Mouse (Mus musculus) embryonic facial prominence, embryonic 14.5 days (tissue): ENCODE results near the gene Creg1. TPM values are rescaled to one million over a fixed set of nuclear protein-coding genes. Genes with fewer than 3 reads are reported as not detected.

Experiments
- ATAC-seq: fragments of 200-750 bp; cut with Nextera tagmentation; 2 replicates; pipeline ENCODE4 v1.8.0; 2017; ENCODE audit warnings: low read depth, moderate number of reproducible peaks, moderate TSS enrichment
- DNase-seq: peaks from one replicate; pipeline ENCODE4 v3.0.0-alpha.2; 2015; ENCODE audit warnings: low spot score
- H3K27ac ChIP-seq: fragments of 300-500 bp; sonication (generic); replicated peaks from 2 replicates; pipeline ENCODE4 v1.5.1; 2014; ENCODE audit warnings: low read depth, mild to moderate bottlenecking, low read length, moderate library complexity
- H3K27me3 ChIP-seq: fragments of 300-500 bp; sonication (generic); replicated peaks from 2 replicates; pipeline ENCODE4 v1.6.1; 2014; ENCODE audit warnings: low read length; ENCODE audit not compliant: control insufficient read depth, insufficient read depth
- H3K36me3 ChIP-seq: fragments of 300-500 bp; sonication (generic); 2 replicates; pipeline ENCODE4 v1.6.1; 2014; ENCODE audit warnings: low read length, mixed read lengths; ENCODE audit not compliant: control insufficient read depth, insufficient read depth
- H3K4me1 ChIP-seq: fragments of 300-500 bp; sonication (generic); 2 replicates; pipeline ENCODE4 v1.6.1; 2014; ENCODE audit warnings: antibody characterized with exemption, low read length; ENCODE audit not compliant: control insufficient read depth, insufficient read depth
- H3K4me2 ChIP-seq: fragments of 300-500 bp; sonication (generic); 2 replicates; pipeline ENCODE4 v1.6.1; 2014; ENCODE audit warnings: low read depth, mild to moderate bottlenecking, low read length, moderate library complexity, mixed read lengths
- H3K4me3 ChIP-seq: fragments of 300-500 bp; sonication (generic); 2 replicates; pipeline ENCODE4 v1.5.1; 2014; ENCODE audit warnings: low read depth, mild to moderate bottlenecking, low read length
- H3K9ac ChIP-seq: fragments of 300-500 bp; sonication (generic); 2 replicates; pipeline ENCODE4 v1.6.1; 2014; ENCODE audit warnings: low read depth, mild to moderate bottlenecking, low read length, moderate library complexity, mixed read lengths
- H3K9me3 ChIP-seq: fragments of 300-500 bp; sonication (generic); 2 replicates; pipeline ENCODE4 v1.6.1; 2016; ENCODE audit warnings: low read length; ENCODE audit not compliant: control insufficient read depth
- WGBS: fragments of 180-500 bp; shearing (Covaris S2); extraction: QIAGEN DNeasy Blood & Tissue Kit; methylation state at CpG from one replicate; pipeline ENCODE4 v1.1.7; 2014; 5-methylcytosine and 5-hydroxymethylcytosine counted together
- polyA plus RNA-seq: library from polyadenylated mRNA; unstranded; fragments of >200 nt; fragmentation: Nextera tagmentation; extraction: Ambion mirVana; gene quantifications from 2 replicates; pipeline ENCODE4 v1.2.1, GENCODE M21; 2014

Gene Creg1
- polyA plus RNA-seq, 1 experiment from 2014 or later = 77.1 TPM

DNA sequence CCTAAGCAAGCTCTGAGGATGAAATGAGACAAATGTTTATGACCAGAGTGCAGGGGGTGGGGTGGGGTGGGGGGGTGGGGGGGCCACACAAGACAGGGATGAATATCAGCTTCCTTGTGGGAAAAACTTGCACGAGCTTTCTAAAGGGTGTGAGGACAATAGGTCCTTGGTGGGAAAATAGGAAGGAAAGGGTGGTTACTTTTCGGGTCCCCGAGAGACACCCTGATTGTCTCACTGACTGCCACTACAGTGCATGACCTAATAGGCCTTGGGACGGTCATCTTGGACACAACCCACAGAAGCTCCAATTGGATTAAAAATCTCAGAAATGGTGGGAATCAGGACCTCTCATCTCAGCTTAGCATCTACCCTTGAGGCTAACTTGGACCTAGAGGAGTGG lies 55.6 kb downstream of the Creg1 start:
- no peak overlapping the region for H3K4me2 ChIP-seq
- H3K27ac ChIP-seq = no peak overlapping the region
- DNase-seq (no peak), ATAC-seq (no peak)
- H3K9ac ChIP-seq = no peak overlapping the region
- no peaks in the 10 kb centered on the region for H3K36me3 ChIP-seq
- H3K4me3 ChIP-seq = no peak overlapping the region
- no peaks in the 10 kb centered on the region for H3K27me3 ChIP-seq
- H3K9me3 ChIP-seq = no peaks in the 10 kb centered on the region
- peaks cover 7% of the 10 kb centered on the region for H3K4me1 ChIP-seq
- WGBS = 87% methylated on average over 4 of the region's 4 CpGs

DNA sequence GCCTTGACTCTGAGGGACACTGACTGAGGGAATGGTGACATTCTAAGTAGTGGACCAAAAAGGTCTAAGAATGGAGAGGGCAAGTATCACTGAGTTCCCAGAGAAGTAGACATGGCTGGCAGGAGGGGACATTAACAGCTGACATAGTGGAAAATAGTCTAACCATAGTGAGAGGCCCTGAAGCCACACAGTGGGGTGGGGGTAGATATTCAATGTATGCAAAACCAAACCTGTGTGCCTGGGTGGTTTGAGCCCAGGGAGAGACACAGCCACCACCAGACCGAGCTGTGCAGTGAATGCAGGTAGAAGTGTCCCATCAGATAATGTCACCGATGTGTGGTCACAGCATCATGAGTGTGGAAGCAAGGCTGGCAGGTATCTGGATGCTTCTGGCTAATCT lies 58.5 kb downstream of the Creg1 start:
- no peak for ATAC-seq
- 94% methylated on average over 2 of the region's 2 CpGs for WGBS

More for the DNA sequence above, 58.5 kb downstream of the Creg1 start:
- no peak overlapping the region for H3K27ac ChIP-seq
- H3K9ac ChIP-seq = no peak overlapping the region
- H3K36me3 ChIP-seq = no peaks in the 10 kb centered on the region
- no peaks in the 10 kb centered on the region for H3K9me3 ChIP-seq
- no peak overlapping the region for H3K4me3 ChIP-seq
- DNase-seq = no peak
- no peaks in the 10 kb centered on the region for H3K27me3 ChIP-seq
- H3K4me1 ChIP-seq = no peaks in the 10 kb centered on the region
- H3K4me2 ChIP-seq = no peak overlapping the region

Other genes starting within 250 kb of the Creg1 start
- gene Mpzl1, start 129.2 kb upstream of the Creg1 start, polyA plus RNA-seq = 157 and 170 TPM in 2 replicates
- gene Rcsd1, start 54.0 kb upstream of the Creg1 start, polyA plus RNA-seq = 11.1 and 14.9 TPM in 2 replicates
- gene Cd247, start 24.9 kb downstream of the Creg1 start, polyA plus RNA-seq = 0.42 and 0.94 TPM in 2 replicates
- gene Pou2f1, start 238.9 kb downstream of the Creg1 start, polyA plus RNA-seq = 11.4 and 13.6 TPM in 2 replicates